Mouse (Mus musculus) hematopoietic stem cell, adult 5-6 weeks (primary cell): ENCODE data around the gene Kcne2. TPM values are rescaled to one million over a fixed set of nuclear protein-coding genes. Genes with fewer than 3 reads are reported as not detected.

Experiments used
- ATAC-seq, 2 experiments: fragments of 125-278 bp in 1 of 2; replicated peaks in 1 of 2; 2 replicates each; pipeline ENCODE4 v1.8.0; 2016 to 2017; ENCODE audit warnings: inconsistent platforms in 2 of 2, mild to moderate bottlenecking in 2 of 2, moderate number of reproducible peaks in 2 of 2, low read depth in 1 of 2, moderate TSS enrichment in 1 of 2; ENCODE audit not compliant: low FRiP score in 2 of 2, poor library complexity in 2 of 2, severe bottlenecking in 2 of 2, insufficient read depth in 1 of 2, low TSS enrichment in 1 of 2
- total RNA-seq: library from RNA; stranded (forward); fragments of 172-1452, 232-1000 nt; gene quantifications from 2 replicates; pipeline ENCODE4 v1.2.3, GENCODE M21; 2017

Kcne2 gene
- total RNA-seq, 1 experiment from 2014 or later: not detected

- ATAC-seq: 0 out of 4 replicates have a peak, but pooled peaks of 1 of the 2 experiments have one; percentile 30
Measured at GRCm38 (mm10) chr16:92301989-92302388, 9.8 kb downstream of the Kcne2 start.

- no peak for ATAC-seq
Measured at GRCm38 (mm10) chr16:92302506-92302905, 10.3 kb downstream of the Kcne2 start.

GRCm38 (mm10) chr16:92305519-92305918, 13.3 kb downstream of the Kcne2 start:
- no peak for ATAC-seq

- no peak for ATAC-seq
Measured at GRCm38 (mm10) chr16:92307947-92308346, 15.8 kb downstream of the Kcne2 start.

GRCm38 (mm10) chr16:92309126-92309525, 16.9 kb downstream of the Kcne2 start:
- ATAC-seq: no peak

- ATAC-seq: peak; percentile 70 to 80
Measured at GRCm38 (mm10) chr16:92313953-92314741, 22.0 kb downstream of the Kcne2 start.

- ATAC-seq: no peak
Measured at GRCm38 (mm10) chr16:92316049-92316738, 24.0 kb downstream of the Kcne2 start.

GRCm38 (mm10) chr16:92319353-92320109, 27.3 kb downstream of the Kcne2 start:
- ATAC-seq: peak; percentile 90

GRCm38 (mm10) chr16:92320361-92320760, 28.2 kb downstream of the Kcne2 start:
- ATAC-seq: no peak

- ATAC-seq: no peak
Measured at GRCm38 (mm10) chr16:92321341-92321740, 29.2 kb downstream of the Kcne2 start, which contains the start of gene Fam243. Gene Fam243, minus strand, starts transcription at chr16:92321441.

GRCm38 (mm10) chr16:92324309-92325061, 32.3 kb downstream of the Kcne2 start:
- no peak for ATAC-seq

- ATAC-seq: no peak
Measured at GRCm38 (mm10) chr16:92325062-92325406, 32.8 kb downstream of the Kcne2 start.

- ATAC-seq: no peak
Measured at GRCm38 (mm10) chr16:92327911-92328310, 35.7 kb downstream of the Kcne2 start.

GRCm38 (mm10) chr16:92330966-92331365, 38.8 kb downstream of the Kcne2 start:
- ATAC-seq: no peak

- no peak for ATAC-seq
Measured at GRCm38 (mm10) chr16:92334600-92334999, 42.4 kb downstream of the Kcne2 start.

- peak; percentile 52 to 75; a peak in 1 of 4 replicates for ATAC-seq
Measured at GRCm38 (mm10) chr16:92336280-92336679, 44.1 kb downstream of the Kcne2 start.
